Mouse (Mus musculus) T-helper 1 cell (primary cell): ENCODE measurements around the gene Themis2.
"Not testable (repeated sequence)": the region's sequence is repeated elsewhere in the genome, so short reads cannot be mapped to it uniquely, and the experiment has no call there.

Experiments used
- in situ Hi-C: fragments of 300-600 bp; cut with MboI, MseI; formaldehyde crosslinking; loops from one replicate; pipeline ENCODE4 v1.15.1; 2025; ENCODE audit warnings: high pct_unique_total_duplicates

Themis2 gene

GRCm38 (mm10) chr4:132752992-132753391, 43.2 kb downstream of the Themis2 start:
- in situ Hi-C loops: no loop called here

GRCm38 (mm10) chr4:132749258-132749982, 46.8 kb downstream of the Themis2 start:
- in situ Hi-C loops: no loop called here

GRCm38 (mm10) chr4:132748778-132749177, 47.4 kb downstream of the Themis2 start:
- in situ Hi-C loops: no loop called here

GRCm38 (mm10) chr4:132747664-132748259, 48.4 kb downstream of the Themis2 start:
- in situ Hi-C loops: no loop called here

GRCm38 (mm10) chr4:132746911-132747517, 49.2 kb downstream of the Themis2 start:
- in situ Hi-C loops: no loop called here

GRCm38 (mm10) chr4:132743992-132744911, 51.9 kb downstream of the Themis2 start:
- in situ Hi-C loops: no loop called here

- in situ Hi-C loops: no loop called here
Observed at GRCm38 (mm10) chr4:132741491-132741890, 54.7 kb downstream of the Themis2 start.

- in situ Hi-C loops: not testable (repeated sequence)
Observed at GRCm38 (mm10) chr4:132737154-132737553, 59.0 kb downstream of the Themis2 start.

GRCm38 (mm10) chr4:132735894-132736293, 60.3 kb downstream of the Themis2 start:
- in situ Hi-C loops: no loop called here

GRCm38 (mm10) chr4:132735389-132735788, 60.8 kb downstream of the Themis2 start:
- in situ Hi-C loops: no loop called here

GRCm38 (mm10) chr4:132734766-132735165, 61.4 kb downstream of the Themis2 start:
- in situ Hi-C loops: no loop called here

- in situ Hi-C loops: no loop called here
Observed at GRCm38 (mm10) chr4:132733071-132733770, 63.0 kb downstream of the Themis2 start.

GRCm38 (mm10) chr4:132732148-132732684, 64.0 kb downstream of the Themis2 start, which contains the start of gene Xkr8:
Gene Xkr8 (minus strand): TSS chr4:132732546.
- in situ Hi-C loops: no loop called here
